Mouse (Mus musculus): ENCODE results near the gene Rnf4. TPM values are rescaled to one million over a fixed set of nuclear protein-coding genes. Genes with fewer than 3 reads are reported as not detected.

Rnf4 gene
- total and polyA plus RNA-seq, 3 experiments, result 150 to 184 TPM; not detected in 1

DNA sequence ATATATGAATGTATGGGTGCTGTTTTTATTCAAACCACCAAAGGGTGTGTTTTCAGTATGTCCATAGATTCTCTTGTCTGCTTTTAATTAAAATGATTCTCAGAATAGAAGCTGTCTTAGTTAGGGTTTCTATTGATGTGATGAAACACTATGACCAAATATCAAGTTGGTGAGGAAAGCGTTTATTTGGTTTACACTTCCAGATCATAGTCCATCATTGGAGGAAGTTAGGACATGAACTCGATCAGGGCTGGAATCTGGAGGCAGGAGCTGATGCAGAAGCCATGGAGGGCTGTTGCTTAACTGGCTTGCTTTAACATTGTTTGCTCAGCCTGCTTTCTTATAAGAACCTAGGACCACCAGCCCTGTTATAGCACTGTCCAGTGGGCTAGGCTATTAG is 45.6 kb downstream of the Rnf4 start:
- H3K9me3 ChIP-seq (replicated peaks; ENCODE audit: insufficient read depth, low read length), result no peaks in the 10 kb centered on the region
- no peak overlapping the region for H3K9ac ChIP-seq (ENCODE audit: control insufficient read depth, low read depth, low read length, poor library complexity, severe bottlenecking)
- peaks cover 2 to 16% of the 10 kb centered on the region in 2 experiments; a peak in 2 of 4 replicates for H3K4me1 ChIP-seq (ENCODE audit: control insufficient read depth in 1 of 2, insufficient read depth in 2 of 2, low read length in 2 of 2)
- H3K27me3 ChIP-seq (ENCODE audit: control insufficient read depth in 1 of 2, insufficient read depth in 2 of 2, low read length in 2 of 2), result no peaks in the 10 kb centered on the region
- peaks cover 73% of the 10 kb centered on the region for H3K79me2 ChIP-seq (ENCODE audit: control insufficient read depth, insufficient read depth, low read length, poor library complexity)
- H3K36me3 ChIP-seq (ENCODE audit: control insufficient read depth in 1 of 2, insufficient read depth in 2 of 2, low read length in 2 of 2), result peaks cover 15 to 22% of the 10 kb centered on the region in 2 experiments
- TF ChIP-seq POLR2AphosphoS5 (IDR thresholded peaks at IDR 0.05; ENCODE audit: borderline replicate concordance, low read depth, low read length), result no peak
- no peak for TF ChIP-seq RCOR1 (IDR thresholded peaks at IDR 0.05; ENCODE audit: low read depth, low read length)
- TF ChIP-seq MAZ (IDR thresholded peaks at IDR 0.05; ENCODE audit: low read depth, low read length), result no peak
- no peak overlapping the region for H3K4me3 ChIP-seq (ENCODE audit: control insufficient read depth in 1 of 2, insufficient read depth in 1 of 2, low read depth in 2 of 2, low read length in 2 of 2)
- DNase-seq (ENCODE audit: low read depth, low spot score), result no peak
- H3K27ac ChIP-seq (ENCODE audit: control insufficient read depth, low read depth, low read length), result no peak overlapping the region

DNA sequence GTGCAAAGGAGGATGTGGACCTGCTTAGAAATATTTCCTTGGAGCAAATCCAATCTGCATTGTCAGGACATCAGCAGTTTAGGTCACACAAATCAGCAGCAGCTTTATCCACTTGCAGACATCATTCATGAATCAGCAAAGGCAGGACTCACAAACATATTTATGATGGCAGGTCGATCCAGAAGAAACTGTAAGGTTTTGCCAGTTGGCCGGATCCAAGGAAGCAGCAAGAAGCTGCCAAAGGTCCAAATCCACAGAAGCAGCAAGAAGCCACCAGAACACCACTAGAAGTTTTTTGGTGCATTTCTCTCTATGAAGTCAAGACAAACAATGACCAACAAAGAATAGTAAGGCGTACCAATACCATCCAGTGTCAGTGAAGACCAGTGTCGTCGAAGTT is 49.5 kb downstream of the Rnf4 start:
- peaks cover 66% of the 10 kb centered on the region for H3K79me2 ChIP-seq (ENCODE audit: control insufficient read depth, insufficient read depth, low read length, poor library complexity)
- H3K4me3 ChIP-seq (ENCODE audit: control insufficient read depth in 1 of 2, insufficient read depth in 1 of 2, low read depth in 2 of 2, low read length in 2 of 2), result no peak overlapping the region
- peaks cover 8 to 17% of the 10 kb centered on the region in 2 experiments for H3K36me3 ChIP-seq (ENCODE audit: control insufficient read depth in 1 of 2, insufficient read depth in 2 of 2, low read length in 2 of 2)
- no peak overlapping the region for H3K27ac ChIP-seq (ENCODE audit: control insufficient read depth, low read depth, low read length)
- TF ChIP-seq BHLHE40 (IDR thresholded peaks at IDR 0.05; ENCODE audit: borderline replicate concordance, low read depth, low read length) (no peak), MYB (IDR thresholded peaks at IDR 0.05; ENCODE audit: low read depth, low read length) (no peak), MAFK (IDR thresholded peaks at IDR 0.05; ENCODE audit: borderline replicate concordance, low read depth, low read length) (no peak), NELFE (IDR thresholded peaks at IDR 0.05; ENCODE audit: low read depth, low read length) (no peak), MEF2A (IDR thresholded peaks at IDR 0.05; ENCODE audit: extremely low read depth, insufficient replicate concordance, low read depth, low read length, poor library complexity, severe bottlenecking) (no peak), TAL1 (IDR thresholded peaks at IDR 0.05; ENCODE audit: low read length) (no peak), SMC3 (IDR thresholded peaks at IDR 0.05; ENCODE audit: low read depth, low read length) (no peak)
- no peak overlapping the region for H3K9ac ChIP-seq (ENCODE audit: control insufficient read depth, low read depth, low read length, poor library complexity, severe bottlenecking)
- H3K27me3 ChIP-seq (ENCODE audit: control insufficient read depth in 1 of 2, insufficient read depth in 2 of 2, low read length in 2 of 2), result no peaks in the 10 kb centered on the region
- no peak for DNase-seq (ENCODE audit: low read depth, low spot score)
- H3K9me3 ChIP-seq (replicated peaks; ENCODE audit: insufficient read depth, low read length), result no peaks in the 10 kb centered on the region
- peaks cover 2 to 8% of the 10 kb centered on the region in 2 experiments; a peak in 2 of 4 replicates for H3K4me1 ChIP-seq (ENCODE audit: control insufficient read depth in 1 of 2, insufficient read depth in 2 of 2, low read length in 2 of 2)

DNA sequence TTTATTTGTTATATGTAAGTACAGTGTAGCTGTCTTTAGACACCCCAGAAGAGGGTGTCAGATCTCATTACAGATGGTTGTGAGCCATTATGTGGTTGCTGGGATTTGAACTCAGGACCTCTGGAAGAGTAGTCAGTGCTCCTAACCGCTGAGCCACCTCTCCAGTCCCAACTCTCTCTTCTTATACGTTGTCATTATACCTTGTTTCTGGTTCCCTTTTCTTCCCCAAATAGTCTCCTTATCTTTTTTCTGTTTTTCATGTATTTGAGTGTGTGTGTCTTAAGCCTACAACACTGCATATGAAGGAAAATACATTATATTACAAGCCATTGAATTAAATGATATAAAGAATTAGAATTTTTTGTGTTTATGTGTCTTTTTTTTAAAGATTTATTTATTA is 50.7 kb downstream of the Rnf4 start:
- Histone ChIP-seq H3K79me2 (ENCODE audit: control insufficient read depth, insufficient read depth, low read length, poor library complexity) (peaks cover 66% of the 10 kb centered on the region), H3K4me3 (ENCODE audit: control insufficient read depth in 1 of 2, insufficient read depth in 1 of 2, low read depth in 2 of 2, low read length in 2 of 2) (no peak overlapping the region), H3K27me3 (ENCODE audit: control insufficient read depth in 1 of 2, insufficient read depth in 2 of 2, low read length in 2 of 2) (no peaks in the 10 kb centered on the region), H3K4me1 (ENCODE audit: control insufficient read depth in 1 of 2, insufficient read depth in 2 of 2, low read length in 2 of 2) (peaks cover 2 to 8% of the 10 kb centered on the region in 2 experiments; a peak in 2 of 4 replicates), H3K36me3 (ENCODE audit: control insufficient read depth in 1 of 2, insufficient read depth in 2 of 2, low read length in 2 of 2) (peaks cover 7 to 17% of the 10 kb centered on the region in 2 experiments), H3K27ac (ENCODE audit: control insufficient read depth, low read depth, low read length) (no peak overlapping the region), H3K9ac (ENCODE audit: control insufficient read depth, low read depth, low read length, poor library complexity, severe bottlenecking) (no peak overlapping the region), H3K9me3 (replicated peaks; ENCODE audit: insufficient read depth, low read length) (no peaks in the 10 kb centered on the region)
- DNase-seq (ENCODE audit: low read depth, low spot score), result peak; percentile 55
- TF ChIP-seq GABPA (IDR thresholded peaks at IDR 0.05; ENCODE audit: low read depth, low read length) (no peak), TBP (IDR thresholded peaks at IDR 0.05; ENCODE audit: low read depth, low read length) (peak; percentile 91)
